Mouse (Mus musculus) cerebellum, adult 2 months (tissue): ENCODE measurements around the gene Gm5926. TPM values are rescaled to one million over a fixed set of nuclear protein-coding genes. Genes with fewer than 3 reads are reported as not detected.
"Not testable (repeated sequence)": the region's sequence is repeated elsewhere in the genome, so short reads cannot be mapped to it uniquely, and the experiment has no call there.

ENCODE experiments used
- DNase-seq, 2 experiments: peaks; one replicate each; pipeline ENCODE4 v3.0.0; 2021
- H3K27ac ChIP-seq: fragments of 200-500 bp; 2 replicates; pipeline ENCODE4 v1.5.1; 2012; ENCODE audit warnings: low read length, control low read depth, inconsistent platforms; ENCODE audit not compliant: insufficient read depth
- H3K27me3 ChIP-seq: fragments of 200-500 bp; 2 replicates; pipeline ENCODE4 v1.6.1; 2012; ENCODE audit warnings: inconsistent platforms, mild to moderate bottlenecking, low read length, moderate library complexity; ENCODE audit not compliant: control insufficient read depth, insufficient read depth
- H3K4me1 ChIP-seq: fragments of 200-500 bp; 2 replicates; pipeline ENCODE4 v1.6.1; 2011; ENCODE audit warnings: low read length; ENCODE audit not compliant: control insufficient read depth, insufficient read depth
- H3K4me3 ChIP-seq: fragments of 200-500 bp; replicated peaks from 2 replicates; pipeline ENCODE3; 2011; ENCODE audit warnings: mild to moderate bottlenecking, low read depth, low read length, control low read depth; ENCODE audit not compliant: insufficient read depth
- WGBS: fragments of 180-500 bp; shearing (Covaris S2); methylation state at CpG from one replicate; pipeline ENCODE4 v1.1.7; 2018; 5-methylcytosine and 5-hydroxymethylcytosine counted together
- polyA plus RNA-seq: library from polyadenylated mRNA; depleted of rRNA; stranded (reverse); fragments of >200 nt; gene quantifications from 2 replicates; pipeline ENCODE4 v1.2.3, GENCODE M21; 2012; rRNA removed

The Gm5926 gene
- polyA plus RNA-seq, result not detected in 2 replicates

- not testable (repeated sequence) for H3K4me3 ChIP-seq, H3K4me1 ChIP-seq, DNase-seq, H3K27me3 ChIP-seq, H3K27ac ChIP-seq
- WGBS, result no CpG with 5 or more reads among the region's 1 CpGs
Observed at GRCm38 (mm10) chrX:32650416-32650815, at the start of gene Gm5926. TSS of gene Gm5926 (plus strand) at chrX:32650716.

- WGBS, result 85% methylated on average over 1 of the region's 2 CpGs
- not testable (repeated sequence) for DNase-seq
Observed at GRCm38 (mm10) chrX:32601008-32601407, 49.5 kb upstream of the Gm5926 start.

GRCm38 (mm10) chrX:32601425-32601824 is 49.1 kb upstream of the Gm5926 start:
- not testable (repeated sequence) for H3K4me1 ChIP-seq, H3K4me3 ChIP-seq, H3K27ac ChIP-seq, DNase-seq, H3K27me3 ChIP-seq
- WGBS, result 73% methylated on average over 3 of the region's 3 CpGs

More at GRCm38 (mm10) chrX:32601008-32601407, 49.5 kb upstream of the Gm5926 start:
- H3K4me1 ChIP-seq, H3K27me3 ChIP-seq, H3K27ac ChIP-seq, H3K4me3 ChIP-seq: not testable (repeated sequence)

Other genes with a start within 250 kb of the Gm5926 start
- gene Btbd35f1, start 90.7 kb upstream of the Gm5926 start, polyA plus RNA-seq, result not detected in 2 replicates
- not detected in 2 replicates for gene Btbd35f21, start 75.4 kb downstream of the Gm5926 start, polyA plus RNA-seq
- not detected in 2 replicates for gene Btbd35f30, start 243.9 kb downstream of the Gm5926 start, polyA plus RNA-seq